Mouse (Mus musculus) heart, embryonic 11.5 days (tissue): ENCODE data around the gene Ppig. TPM values are rescaled to one million over a fixed set of nuclear protein-coding genes. Genes with fewer than 3 reads are reported as not detected.

ENCODE experiments used
- polyA plus RNA-seq: library from polyadenylated mRNA; unstranded; fragments of >200 nt; fragmentation: Nextera tagmentation; extraction: Ambion mirVana; gene quantifications from 2 replicates; pipeline ENCODE4 v1.2.1, GENCODE M21; 2014

The Ppig gene
- polyA plus RNA-seq, 1 experiment from 2014 or later = 87.8 TPM

Other genes with a start within 250 kb of the Ppig start
- 0.65 and 1.0 TPM in 2 replicates for gene Lrp2, start 136.5 kb upstream of the Ppig start, polyA plus RNA-seq
- gene Bbs5, start 75.4 kb upstream of the Ppig start, polyA plus RNA-seq = 11.1 and 12.4 TPM in 2 replicates
- gene Klhl41, start 52.4 kb upstream of the Ppig start, polyA plus RNA-seq = 14.6 and 16.4 TPM in 2 replicates
- 23.5 and 24.4 TPM in 2 replicates for gene Fastkd1, start 9.0 kb upstream of the Ppig start, polyA plus RNA-seq
- gene Ccdc173, start 67.0 kb downstream of the Ppig start, polyA plus RNA-seq = 1.0 and 2.0 TPM in 2 replicates
- 23.4 and 23.7 TPM in 2 replicates for gene Phospho2, start 67.1 kb downstream of the Ppig start, polyA plus RNA-seq
- gene Klhl23, start 99.4 kb downstream of the Ppig start, polyA plus RNA-seq = 53.7 and 62.6 TPM in 2 replicates
- gene Ssb, start 139.0 kb downstream of the Ppig start, polyA plus RNA-seq = 229 and 233 TPM in 2 replicates
- 34.7 and 36.4 TPM in 2 replicates for gene Mettl5, start 163.1 kb downstream of the Ppig start, polyA plus RNA-seq
- 13.8 and 14.7 TPM in 2 replicates for gene Ubr3, start 174.7 kb downstream of the Ppig start, polyA plus RNA-seq